Mouse (Mus musculus): ENCODE measurements around the gene E330021D16Rik. TPM values are rescaled to one million over a fixed set of nuclear protein-coding genes. Genes with fewer than 3 reads are reported as not detected.
A peak's percentile ranks its signal among the peaks of the same experiment; 100 is the strongest.

E330021D16Rik gene
- polyA plus RNA-seq, 1 experiment from 2014 or later = not detected

DNA sequence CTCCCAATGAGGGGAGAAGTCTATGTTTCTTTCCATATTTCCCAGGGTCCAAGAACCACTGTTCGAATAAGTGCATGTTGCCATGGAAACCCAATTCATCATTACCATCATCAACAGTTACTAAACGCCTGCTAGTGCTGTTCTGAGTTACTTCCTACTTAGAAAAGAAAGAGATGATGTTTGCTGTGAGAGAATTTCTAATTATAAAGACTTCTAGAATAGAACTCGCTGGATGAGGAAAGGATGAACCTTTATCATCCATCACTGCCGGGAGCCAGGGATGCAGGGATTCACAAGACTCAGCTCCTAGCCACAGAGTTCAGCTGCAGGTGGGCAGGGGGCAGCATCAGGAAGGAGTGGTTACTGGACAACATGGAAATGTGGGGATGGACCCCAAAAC is 51.4 kb downstream of the E330021D16Rik start:
- Histone ChIP-seq H3K36me3 (ENCODE audit: control insufficient read depth, insufficient read depth, low read length) (no peaks in the 10 kb centered on the region), H3K4me1 (ENCODE audit: control insufficient read depth, insufficient read depth, low read length) (no peaks in the 10 kb centered on the region), H3K27me3 (replicated peaks; ENCODE audit: control insufficient read depth, insufficient read depth, low read length) (no peaks in the 10 kb centered on the region), H3K4me2 (ENCODE audit: low read length) (no peak overlapping the region), H3K4me3 (ENCODE audit: low read depth, low read length) (no peak overlapping the region), H3K27ac (ENCODE audit: low read depth, low read length) (no peak overlapping the region), H3K9me3 (replicated peaks; ENCODE audit: control insufficient read depth, low read length) (no peaks in the 10 kb centered on the region), H3K9ac (ENCODE audit: low read length) (no peak overlapping the region)
- no peak for ATAC-seq
- 76% methylated on average over 4 of the region's 4 CpGs for WGBS
- no peak for DNase-seq (ENCODE audit: low spot score)

GRCm38 (mm10) chr6:136363313-136363712 is 52.1 kb downstream of the E330021D16Rik start:
- no peaks in the 10 kb centered on the region for H3K36me3 ChIP-seq (ENCODE audit: control insufficient read depth, insufficient read depth, low read length)
- no peak for ATAC-seq
- DNase-seq (ENCODE audit: low spot score) = no peak
- H3K4me1 ChIP-seq (ENCODE audit: control insufficient read depth, insufficient read depth, low read length) = no peaks in the 10 kb centered on the region
- H3K4me3 ChIP-seq (ENCODE audit: low read depth, low read length) = no peak overlapping the region
- H3K4me2 ChIP-seq (ENCODE audit: low read length) = no peak overlapping the region
- H3K27me3 ChIP-seq (replicated peaks; ENCODE audit: control insufficient read depth, insufficient read depth, low read length) = no peaks in the 10 kb centered on the region
- no peak overlapping the region for H3K27ac ChIP-seq (ENCODE audit: low read depth, low read length)
- no peak overlapping the region for H3K9ac ChIP-seq (ENCODE audit: low read length)
- H3K9me3 ChIP-seq (replicated peaks; ENCODE audit: control insufficient read depth, low read length) = no peaks in the 10 kb centered on the region
- WGBS = 89% methylated on average over 8 of the region's 8 CpGs

- ATAC-seq = no peak
- H3K9me3 ChIP-seq (replicated peaks; ENCODE audit: control insufficient read depth, low read length) = no peaks in the 10 kb centered on the region
- no peaks in the 10 kb centered on the region for H3K27me3 ChIP-seq (replicated peaks; ENCODE audit: control insufficient read depth, insufficient read depth, low read length)
- WGBS = 71% methylated on average over 5 of the region's 5 CpGs
- peak; percentile 33 for DNase-seq (ENCODE audit: low spot score)
- no peak overlapping the region for H3K27ac ChIP-seq (ENCODE audit: low read depth, low read length)
- H3K36me3 ChIP-seq (ENCODE audit: control insufficient read depth, insufficient read depth, low read length) = no peaks in the 10 kb centered on the region
- no peak overlapping the region for H3K4me3 ChIP-seq (ENCODE audit: low read depth, low read length)
- no peaks in the 10 kb centered on the region for H3K4me1 ChIP-seq (ENCODE audit: control insufficient read depth, insufficient read depth, low read length)
- no peak overlapping the region for H3K4me2 ChIP-seq (ENCODE audit: low read length)
- no peak overlapping the region for H3K9ac ChIP-seq (ENCODE audit: low read length)
Measured at GRCm38 (mm10) chr6:136358471-136358870, 56.9 kb downstream of the E330021D16Rik start.

- Histone ChIP-seq H3K27me3 (replicated peaks; ENCODE audit: control insufficient read depth, insufficient read depth, low read length) (no peaks in the 10 kb centered on the region), H3K9me3 (replicated peaks; ENCODE audit: control insufficient read depth, low read length) (no peaks in the 10 kb centered on the region), H3K9ac (ENCODE audit: low read length) (no peak overlapping the region), H3K4me1 (ENCODE audit: control insufficient read depth, insufficient read depth, low read length) (no peaks in the 10 kb centered on the region), H3K4me2 (ENCODE audit: low read length) (no peak overlapping the region), H3K36me3 (ENCODE audit: control insufficient read depth, insufficient read depth, low read length) (no peaks in the 10 kb centered on the region), H3K4me3 (ENCODE audit: low read depth, low read length) (no peak overlapping the region), H3K27ac (ENCODE audit: low read depth, low read length) (no peak overlapping the region)
- DNase-seq (ENCODE audit: low spot score) (peak; percentile 89), ATAC-seq (peak; percentile 72)
- WGBS = 41% methylated on average over 11 of the region's 11 CpGs
Measured at GRCm38 (mm10) chr6:136353399-136354184, 61.8 kb downstream of the E330021D16Rik start.

Other genes starting within 250 kb of the E330021D16Rik start
- 22.3 and 46.3 TPM in 2 replicates for gene Grin2b, start 242.1 kb downstream of the E330021D16Rik start, polyA plus RNA-seq (2014; fragmentation: Nextera tagmentation; extraction: Ambion mirVana)
- not detected in 2 replicates for gene Gm8994, start 88.0 kb downstream of the E330021D16Rik start, polyA plus RNA-seq (2014; fragmentation: Nextera tagmentation; extraction: Ambion mirVana)
- 27.1 and 42.0 TPM in 2 replicates for gene Atf7ip, start 90.6 kb upstream of the E330021D16Rik start, polyA plus RNA-seq (2014; fragmentation: Nextera tagmentation; extraction: Ambion mirVana)
- gene Plbd1, start 246.4 kb upstream of the E330021D16Rik start, polyA plus RNA-seq (2014; fragmentation: Nextera tagmentation; extraction: Ambion mirVana) = 0.31 and 0.43 TPM in 2 replicates

Measured in forebrain, embryonic 14.5 days (tissue).